Mouse (Mus musculus): Measurements from ENCODE around the gene Htr3b. TPM values are rescaled to one million over a fixed set of nuclear protein-coding genes. Genes with fewer than 3 reads are reported as not detected.

Gene Htr3b
- polyA plus RNA-seq, 1 experiment from 2014 or later, result 0.96 TPM

- ATAC-seq, result no peak
- no peaks in the 10 kb centered on the region for H3K27me3 ChIP-seq (replicated peaks; ENCODE audit: control insufficient read depth, insufficient read depth, low read length)
- H3K9me3 ChIP-seq (ENCODE audit: control insufficient read depth), result no peaks in the 10 kb centered on the region
- no peak overlapping the region for H3K27ac ChIP-seq (ENCODE audit: low read depth, low read length)
- no peaks in the 10 kb centered on the region for H3K4me1 ChIP-seq (replicated peaks; ENCODE audit: control insufficient read depth, insufficient read depth, low read length)
- no peaks in the 10 kb centered on the region for H3K36me3 ChIP-seq (ENCODE audit: control insufficient read depth, insufficient read depth)
- no peak overlapping the region for H3K9ac ChIP-seq (ENCODE audit: low read depth, low read length)
- 82% methylated on average over 4 of the region's 4 CpGs for WGBS
- no peak overlapping the region for H3K4me2 ChIP-seq (replicated peaks; ENCODE audit: low read depth)
- no peak overlapping the region for H3K4me3 ChIP-seq (ENCODE audit: low read depth, low read length)
- no peak for TF ChIP-seq CTCF (IDR thresholded peaks at IDR 0.05; ENCODE audit: low read depth)
These were observed 17.2 kb downstream of the Htr3b start for GRCm38 (mm10) chr9:48947565-48947964.

GRCm38 (mm10) chr9:48942349-48942748, 22.4 kb downstream of the Htr3b start:
- 88% methylated on average over 1 of the region's 1 CpGs for WGBS
- no peak for TF ChIP-seq CTCF (IDR thresholded peaks at IDR 0.05; ENCODE audit: low read depth)
- Histone ChIP-seq H3K9ac (ENCODE audit: low read depth, low read length) (no peak overlapping the region), H3K36me3 (ENCODE audit: control insufficient read depth, insufficient read depth) (no peaks in the 10 kb centered on the region), H3K27ac (ENCODE audit: low read depth, low read length) (no peak overlapping the region), H3K9me3 (ENCODE audit: control insufficient read depth) (no peaks in the 10 kb centered on the region), H3K4me2 (replicated peaks; ENCODE audit: low read depth) (no peak overlapping the region), H3K27me3 (replicated peaks; ENCODE audit: control insufficient read depth, insufficient read depth, low read length) (no peaks in the 10 kb centered on the region), H3K4me3 (ENCODE audit: low read depth, low read length) (no peak overlapping the region), H3K4me1 (replicated peaks; ENCODE audit: control insufficient read depth, insufficient read depth, low read length) (no peaks in the 10 kb centered on the region)
- ATAC-seq, result no peak

- H3K9me3 ChIP-seq (ENCODE audit: control insufficient read depth), result no peaks in the 10 kb centered on the region
- no peaks in the 10 kb centered on the region for H3K36me3 ChIP-seq (ENCODE audit: control insufficient read depth, insufficient read depth)
- no peak for TF ChIP-seq CTCF (IDR thresholded peaks at IDR 0.05; ENCODE audit: low read depth)
- ATAC-seq, result no peak
- 66% methylated on average over 5 of the region's 5 CpGs for WGBS
- H3K4me2 ChIP-seq (replicated peaks; ENCODE audit: low read depth), result no peak overlapping the region
- H3K4me3 ChIP-seq (ENCODE audit: low read depth, low read length), result no peak overlapping the region
- H3K27ac ChIP-seq (ENCODE audit: low read depth, low read length), result no peak overlapping the region
- H3K9ac ChIP-seq (ENCODE audit: low read depth, low read length), result no peak overlapping the region
- H3K27me3 ChIP-seq (replicated peaks; ENCODE audit: control insufficient read depth, insufficient read depth, low read length), result no peaks in the 10 kb centered on the region
- H3K4me1 ChIP-seq (replicated peaks; ENCODE audit: control insufficient read depth, insufficient read depth, low read length), result no peaks in the 10 kb centered on the region
These were observed 35.4 kb downstream of the Htr3b start for GRCm38 (mm10) chr9:48929436-48929835.

GRCm38 (mm10) chr9:48928781-48929180, 36.0 kb downstream of the Htr3b start:
- H3K9me3 ChIP-seq (ENCODE audit: control insufficient read depth), result no peaks in the 10 kb centered on the region
- H3K9ac ChIP-seq (ENCODE audit: low read depth, low read length), result no peak overlapping the region
- no peak overlapping the region for H3K4me3 ChIP-seq (ENCODE audit: low read depth, low read length)
- ATAC-seq, result no peak
- no peak overlapping the region for H3K27ac ChIP-seq (ENCODE audit: low read depth, low read length)
- 60% methylated on average over 3 of the region's 3 CpGs for WGBS
- TF ChIP-seq CTCF (IDR thresholded peaks at IDR 0.05; ENCODE audit: low read depth), result no peak
- no peaks in the 10 kb centered on the region for H3K27me3 ChIP-seq (replicated peaks; ENCODE audit: control insufficient read depth, insufficient read depth, low read length)
- H3K4me2 ChIP-seq (replicated peaks; ENCODE audit: low read depth), result no peak overlapping the region
- H3K4me1 ChIP-seq (replicated peaks; ENCODE audit: control insufficient read depth, insufficient read depth, low read length), result no peaks in the 10 kb centered on the region
- no peaks in the 10 kb centered on the region for H3K36me3 ChIP-seq (ENCODE audit: control insufficient read depth, insufficient read depth)

GRCm38 (mm10) chr9:48916011-48916788, 48.6 kb downstream of the Htr3b start:
- H3K4me2 ChIP-seq (replicated peaks; ENCODE audit: low read depth), result no peak overlapping the region
- WGBS, result 65% methylated on average over 18 of the region's 18 CpGs
- H3K4me1 ChIP-seq (replicated peaks; ENCODE audit: control insufficient read depth, insufficient read depth, low read length), result no peaks in the 10 kb centered on the region
- H3K4me3 ChIP-seq (ENCODE audit: low read depth, low read length), result no peak overlapping the region
- no peak overlapping the region for H3K27ac ChIP-seq (ENCODE audit: low read depth, low read length)
- H3K9me3 ChIP-seq (ENCODE audit: control insufficient read depth), result no peaks in the 10 kb centered on the region
- H3K9ac ChIP-seq (ENCODE audit: low read depth, low read length), result no peak overlapping the region
- no peak for TF ChIP-seq CTCF (IDR thresholded peaks at IDR 0.05; ENCODE audit: low read depth)
- no peaks in the 10 kb centered on the region for H3K36me3 ChIP-seq (ENCODE audit: control insufficient read depth, insufficient read depth)
- no peaks in the 10 kb centered on the region for H3K27me3 ChIP-seq (replicated peaks; ENCODE audit: control insufficient read depth, insufficient read depth, low read length)
- ATAC-seq, result no peak

- H3K9me3 ChIP-seq (ENCODE audit: control insufficient read depth), result no peaks in the 10 kb centered on the region
- no peak within 1 kb of the TSS for H3K27ac ChIP-seq (ENCODE audit: low read depth, low read length)
- 12% methylated on average over 9 of the region's 9 CpGs for WGBS
- H3K27me3 ChIP-seq (replicated peaks; ENCODE audit: control insufficient read depth, insufficient read depth, low read length), result no peaks in the 10 kb centered on the region
- H3K36me3 ChIP-seq (ENCODE audit: control insufficient read depth, insufficient read depth), result no peaks in the 10 kb centered on the region
- H3K4me1 ChIP-seq (replicated peaks; ENCODE audit: control insufficient read depth, insufficient read depth, low read length), result no peaks in the 10 kb centered on the region
- no peak within 1 kb of the TSS for H3K4me2 ChIP-seq (replicated peaks; ENCODE audit: low read depth)
- H3K9ac ChIP-seq (ENCODE audit: low read depth, low read length), result no peak within 1 kb of the TSS
- ATAC-seq, result no peak
- no peak within 1 kb of the TSS for H3K4me3 ChIP-seq (ENCODE audit: low read depth, low read length)
- no peak for TF ChIP-seq CTCF (IDR thresholded peaks at IDR 0.05; ENCODE audit: low read depth)
These were observed 53.8 kb downstream of the Htr3b start, which contains the start of gene Htr3a for GRCm38 (mm10) chr9:48910885-48911537. Gene Htr3a (minus strand): TSS chr9:48911099.

Measured in intestine, postnatal 0 days (tissue).